Mouse (Mus musculus): ENCODE data around the gene Samd11.

Samd11 gene

DNA sequence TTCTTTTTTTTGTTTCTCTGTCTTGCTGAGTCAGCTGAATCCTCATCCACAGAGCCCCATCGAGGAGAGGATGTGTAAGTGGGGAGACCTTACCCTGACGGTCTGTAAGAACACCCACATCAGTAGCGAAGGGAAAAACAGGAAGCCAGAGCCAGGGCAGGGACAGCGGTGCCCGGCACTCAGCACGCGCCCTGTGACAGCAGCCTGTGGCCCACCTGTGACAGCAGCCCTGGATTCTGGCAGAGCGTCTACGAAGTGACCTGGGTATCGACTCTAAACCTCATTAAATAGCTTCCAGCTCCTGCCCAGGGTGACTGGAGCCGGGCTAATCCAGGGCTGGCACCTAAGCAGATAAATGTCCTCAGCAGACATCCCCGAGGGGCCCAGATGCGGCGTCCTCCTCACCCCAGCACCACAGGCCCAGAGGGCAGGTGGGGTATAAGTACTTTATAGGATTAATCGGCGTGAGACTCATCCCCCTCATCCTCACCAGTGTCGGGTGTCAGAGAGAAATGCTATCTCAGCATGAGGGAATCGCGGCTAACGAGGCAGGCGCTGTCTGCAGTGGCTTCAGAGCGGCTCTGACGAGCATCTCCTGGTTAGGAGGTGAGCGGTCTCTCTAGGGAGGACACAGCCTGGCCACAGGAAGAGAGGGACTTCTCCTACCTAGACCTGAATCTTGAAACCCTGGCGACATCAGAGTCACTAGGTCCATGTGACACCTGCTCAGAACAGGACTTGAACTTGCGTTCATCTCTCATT, at the start of gene Samd11:
Gene Samd11, minus strand, starts transcription at position 580 of the 762 bp plus-strand sequence.
- in situ Hi-C loops (cut with MboI; ENCODE audit: low pct_unique_long_range_greater_than_20kb in 1 of 2, low sequenced_read_pairs in 2 of 2, unreplicated experiment in 1 of 2): no loop called here

DNA sequence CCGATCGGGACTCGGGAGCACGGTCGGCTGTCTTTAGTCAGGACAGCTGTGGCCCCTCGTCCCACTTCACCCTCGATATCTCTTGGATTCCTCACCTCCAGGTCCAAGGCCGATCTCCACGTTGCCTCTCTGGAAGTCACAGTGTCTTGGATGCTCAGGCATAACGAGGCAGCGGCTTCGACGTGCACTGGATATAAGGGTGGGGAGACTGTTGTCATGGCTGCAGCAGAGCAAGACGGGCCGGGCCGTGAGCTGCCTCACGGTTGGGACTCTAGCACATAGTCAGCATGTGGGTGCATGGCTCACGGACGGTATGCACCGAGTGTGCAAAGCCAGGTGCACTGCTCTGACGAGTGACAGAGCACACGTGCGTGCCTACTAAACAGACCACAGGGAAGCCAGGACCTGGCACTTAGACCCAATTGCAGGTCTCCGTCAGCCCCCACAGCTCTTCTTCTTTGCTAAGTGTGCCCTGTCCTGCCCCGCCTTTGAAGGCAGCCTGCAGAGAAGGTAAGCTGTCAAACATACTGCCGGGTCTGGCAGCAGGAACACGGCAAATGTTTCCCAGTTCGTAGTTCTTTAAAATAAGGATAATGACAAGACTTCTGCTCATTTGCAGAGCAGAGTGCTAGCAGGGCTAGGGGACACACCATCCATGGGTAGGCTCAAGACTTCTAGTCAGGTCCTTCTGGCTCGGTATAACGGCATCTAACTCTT, 938 bp downstream of the Samd11 start:
- in situ Hi-C loops (cut with MboI; ENCODE audit: low pct_unique_long_range_greater_than_20kb in 1 of 2, low sequenced_read_pairs in 2 of 2, unreplicated experiment in 1 of 2): no loop called here

DNA sequence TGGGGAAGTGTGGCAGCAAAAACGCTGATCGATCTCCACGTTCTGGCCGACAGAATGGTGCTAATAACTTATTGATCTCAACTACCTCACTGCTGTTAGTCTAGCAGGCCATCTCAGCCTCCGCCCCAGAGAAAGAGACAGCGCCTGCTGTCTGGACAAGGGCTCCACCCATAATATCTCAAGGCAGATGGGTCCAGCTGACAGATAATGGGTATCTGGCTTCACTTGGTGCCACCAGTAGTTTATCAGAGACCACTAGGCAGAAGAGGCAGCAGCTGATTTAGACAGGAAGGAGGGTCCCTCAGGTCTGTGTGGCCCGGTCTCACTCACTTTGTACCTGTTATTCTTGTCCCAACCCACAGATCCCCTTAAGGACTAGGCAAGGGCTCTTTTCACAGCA, 2.4 kb downstream of the Samd11 start:
- in situ Hi-C loops (cut with MboI; ENCODE audit: low pct_unique_long_range_greater_than_20kb in 1 of 2, low sequenced_read_pairs in 2 of 2, unreplicated experiment in 1 of 2): no loop called here

DNA sequence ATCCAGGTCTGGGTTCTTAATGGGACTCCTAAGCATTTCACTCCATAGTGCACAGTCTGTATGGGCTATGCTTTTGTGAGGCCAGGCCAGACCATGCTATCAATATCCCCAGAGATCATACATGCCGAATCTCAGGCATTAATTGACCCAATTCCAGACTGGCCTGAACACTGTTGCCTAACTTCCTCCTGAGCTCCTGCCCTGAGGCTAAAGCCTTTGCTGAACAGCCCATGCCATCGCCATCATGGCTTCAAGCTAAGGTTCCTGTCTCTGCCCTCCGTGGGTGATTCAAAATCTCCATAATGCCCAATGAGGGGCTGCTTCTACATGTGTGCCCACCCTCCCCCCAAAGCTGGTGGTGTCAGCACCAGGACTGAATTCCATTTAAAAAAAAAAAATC, 2.8 kb downstream of the Samd11 start:
- in situ Hi-C loops (cut with MboI; ENCODE audit: low pct_unique_long_range_greater_than_20kb in 1 of 2, low sequenced_read_pairs in 2 of 2, unreplicated experiment in 1 of 2): no loop called here

DNA sequence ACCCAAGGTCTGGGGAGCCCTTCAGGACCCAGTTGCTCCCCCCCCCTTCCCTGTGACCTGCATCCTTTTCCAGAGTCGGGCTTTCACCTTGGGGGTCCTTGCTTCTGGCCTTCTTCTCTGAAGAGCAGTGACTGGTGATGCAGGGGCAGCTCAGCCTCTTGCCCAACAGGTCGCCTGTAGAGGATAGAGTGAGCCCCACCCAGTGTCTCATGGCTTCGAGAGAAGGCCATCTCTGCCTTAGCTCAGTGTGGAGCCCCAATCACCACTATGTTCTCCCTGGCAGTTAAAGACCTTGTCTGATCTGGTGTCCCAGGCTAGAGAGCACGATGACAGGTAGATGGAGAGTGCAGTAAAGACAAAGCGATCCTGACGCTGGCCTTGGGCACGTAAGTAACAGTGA, 3.3 kb downstream of the Samd11 start:
- in situ Hi-C loops (cut with MboI; ENCODE audit: low pct_unique_long_range_greater_than_20kb in 1 of 2, low sequenced_read_pairs in 2 of 2, unreplicated experiment in 1 of 2): no loop called here

DNA sequence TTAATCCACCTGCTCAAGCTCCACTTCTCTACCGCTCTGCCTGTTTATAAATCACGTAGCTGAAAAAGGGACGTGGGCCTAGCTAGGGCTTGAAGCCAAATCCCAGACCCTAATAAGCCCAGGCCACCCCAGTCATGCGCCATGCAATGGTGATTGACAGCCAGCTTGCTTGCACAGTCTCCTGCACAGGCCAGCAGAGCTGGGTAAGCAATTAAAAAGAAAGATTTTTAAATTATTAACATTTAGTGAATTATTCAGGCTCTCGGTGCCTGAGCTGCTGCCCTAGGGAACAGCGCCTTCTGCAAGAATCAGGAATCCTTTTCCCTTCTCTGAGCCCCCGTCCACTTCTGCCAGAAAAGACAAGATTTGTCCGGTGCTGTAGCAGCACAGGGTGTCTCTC, 4.4 kb downstream of the Samd11 start:
- in situ Hi-C loops (cut with MboI; ENCODE audit: low pct_unique_long_range_greater_than_20kb in 1 of 2, low sequenced_read_pairs in 2 of 2, unreplicated experiment in 1 of 2): no loop called here

DNA sequence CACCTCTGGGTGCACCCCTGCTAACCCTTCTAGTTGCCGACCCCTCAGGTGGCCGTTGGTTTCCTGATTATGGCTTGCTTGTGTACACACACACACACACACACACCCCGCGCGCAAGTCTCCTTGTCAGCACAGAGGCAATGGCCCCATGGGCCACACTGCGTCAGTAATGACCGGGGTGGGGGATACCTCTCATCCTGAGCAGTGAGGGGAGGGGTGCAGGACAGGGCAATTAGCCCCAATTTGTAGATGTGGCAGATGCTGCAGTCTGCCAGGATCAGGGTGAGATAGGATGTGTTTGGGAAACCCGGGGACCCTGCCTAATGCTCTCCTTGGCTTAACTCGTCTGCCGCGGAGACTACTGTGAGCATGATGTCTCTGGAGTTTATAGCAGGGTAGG, 5.9 kb downstream of the Samd11 start:
- in situ Hi-C loops (cut with MboI; ENCODE audit: low pct_unique_long_range_greater_than_20kb in 1 of 2, low sequenced_read_pairs in 2 of 2, unreplicated experiment in 1 of 2): no loop called here

DNA sequence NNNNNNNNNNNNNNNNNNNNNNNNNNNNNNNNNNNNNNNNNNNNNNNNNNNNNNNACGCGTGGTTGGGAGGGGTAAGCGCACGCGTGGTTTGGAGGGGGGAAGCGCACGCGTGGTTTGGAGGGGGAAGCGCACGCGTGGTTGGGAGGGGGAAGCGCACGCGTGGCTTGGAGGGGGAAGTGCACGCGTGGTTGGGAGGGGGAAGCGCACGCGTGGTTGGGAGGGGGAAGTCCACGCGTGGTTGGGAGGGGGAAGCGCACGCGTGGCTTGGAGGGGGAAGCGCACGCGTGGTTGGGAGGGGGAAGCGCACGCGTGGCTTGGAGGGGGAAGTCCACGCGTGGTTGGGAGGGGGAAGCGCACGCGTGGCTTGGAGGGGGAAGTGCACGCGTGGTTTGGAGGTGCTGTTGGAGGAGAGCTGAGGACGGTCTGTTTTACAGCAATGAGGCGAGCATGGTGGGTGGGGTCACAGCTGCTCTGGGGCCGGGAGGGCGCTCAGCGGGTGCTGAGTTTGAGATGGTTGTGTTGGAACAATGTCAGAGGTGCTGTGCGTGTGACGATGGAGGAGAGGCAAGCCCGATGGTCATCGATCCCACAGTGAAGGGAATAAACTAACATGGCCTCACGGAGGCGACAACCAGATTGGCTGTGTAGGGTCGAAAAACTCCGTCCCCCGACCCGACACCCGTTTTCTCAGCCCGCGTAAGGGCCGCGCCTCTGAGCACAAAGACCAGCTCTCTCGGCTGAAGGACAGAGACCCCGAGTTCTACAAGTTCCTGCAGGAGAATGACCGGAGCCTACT, 18.6 kb downstream of the Samd11 start:
- in situ Hi-C loops (cut with MboI; ENCODE audit: low pct_unique_long_range_greater_than_20kb in 1 of 2, low sequenced_read_pairs in 2 of 2, unreplicated experiment in 1 of 2): no loop called here

DNA sequence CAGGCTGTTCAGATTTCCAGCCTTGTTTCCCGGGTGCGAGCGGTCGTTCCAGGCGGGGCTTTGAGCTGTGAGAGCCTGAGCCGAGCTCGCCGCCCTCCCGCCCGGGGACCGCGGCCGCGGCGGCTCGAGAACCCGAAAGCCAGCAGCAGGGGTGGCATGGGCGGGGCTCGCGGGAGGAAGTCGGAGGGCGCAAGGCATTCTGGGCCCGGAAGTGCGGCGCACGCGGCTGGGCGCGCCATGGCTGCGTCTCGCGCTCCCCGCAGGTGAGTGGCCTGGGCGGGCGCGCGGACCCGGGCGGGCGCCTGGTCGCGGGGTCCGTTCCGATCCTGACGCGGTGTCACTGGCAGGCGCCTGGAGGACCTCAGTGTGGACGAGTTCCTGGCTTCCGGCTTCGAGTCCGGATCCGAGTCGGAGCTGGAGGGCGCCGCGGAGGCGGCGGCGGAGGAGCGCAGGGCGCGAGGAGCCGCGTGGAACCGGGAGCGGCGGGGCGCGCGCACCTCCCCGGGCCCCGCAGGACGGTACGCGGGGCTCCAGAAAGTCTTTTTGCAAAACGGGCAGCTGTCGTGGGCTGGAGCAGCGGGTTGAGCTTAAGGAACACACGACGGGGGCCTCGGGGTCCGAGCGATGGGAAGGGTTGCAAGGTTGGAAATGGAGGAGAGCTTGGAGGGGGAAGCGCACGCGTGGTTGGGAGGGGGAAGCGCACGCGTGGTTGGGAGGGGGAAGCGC, 19.5 kb downstream of the Samd11 start, which contains the start of gene Noc2l:
Gene Noc2l, plus strand, starts transcription at position 203 of the 726 bp plus-strand sequence.
- in situ Hi-C loops (cut with MboI; ENCODE audit: low pct_unique_long_range_greater_than_20kb in 1 of 2, low sequenced_read_pairs in 2 of 2, unreplicated experiment in 1 of 2): no loop called here

DNA sequence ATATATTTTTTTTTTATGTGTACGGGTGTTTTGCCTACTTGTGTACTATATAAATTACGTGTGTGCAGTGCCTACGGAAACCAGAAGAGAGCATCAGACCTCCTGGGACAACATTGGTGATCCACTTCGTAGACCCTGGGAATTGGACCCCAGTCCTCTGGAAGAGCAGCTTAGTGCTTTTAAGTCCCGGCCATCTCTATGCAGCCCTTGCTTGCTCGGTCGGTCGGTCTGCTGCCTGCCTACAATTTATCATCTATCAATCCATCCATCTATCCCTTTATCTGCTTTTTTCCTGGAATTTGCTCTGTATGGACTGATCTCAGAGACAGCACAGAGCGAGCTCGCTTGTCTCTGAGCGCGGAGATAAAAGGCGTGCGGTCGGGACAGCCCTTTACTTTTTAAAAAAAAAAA, 20.1 kb downstream of the Samd11 start:
- in situ Hi-C loops (cut with MboI; ENCODE audit: low pct_unique_long_range_greater_than_20kb in 1 of 2, low sequenced_read_pairs in 2 of 2, unreplicated experiment in 1 of 2): no loop called here

DNA sequence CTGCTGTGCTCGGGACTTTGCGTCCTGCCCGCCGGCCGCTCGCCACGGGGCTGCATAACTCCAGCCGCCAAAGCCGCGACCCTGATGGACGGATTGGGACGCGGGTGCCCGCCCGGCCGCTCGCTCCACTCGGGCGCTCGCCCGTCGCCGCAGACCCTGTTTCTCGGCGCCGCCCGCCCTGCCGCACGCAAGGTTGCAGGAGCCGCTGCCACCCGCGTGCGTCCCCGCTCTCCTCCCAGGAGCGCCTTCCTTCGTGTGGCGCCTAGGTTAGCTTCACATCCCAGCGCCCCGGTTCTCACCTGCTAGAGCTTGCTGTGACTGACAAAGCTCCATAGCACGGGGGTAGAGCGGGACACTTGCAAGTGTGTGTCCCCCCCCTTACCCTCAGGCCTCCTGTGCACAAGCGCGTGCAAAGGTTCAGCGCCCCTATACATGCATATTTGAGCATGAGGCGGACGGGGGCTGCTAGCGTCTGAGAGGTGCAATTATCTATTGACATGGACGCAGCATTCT, 20.7 kb downstream of the Samd11 start, which contains the start of gene Plekhn1:
Gene Plekhn1, minus strand, starts transcription at position 157 of the 513 bp plus-strand sequence.
- in situ Hi-C loops (cut with MboI; ENCODE audit: low pct_unique_long_range_greater_than_20kb in 1 of 2, low sequenced_read_pairs in 2 of 2, unreplicated experiment in 1 of 2): no loop called here

DNA sequence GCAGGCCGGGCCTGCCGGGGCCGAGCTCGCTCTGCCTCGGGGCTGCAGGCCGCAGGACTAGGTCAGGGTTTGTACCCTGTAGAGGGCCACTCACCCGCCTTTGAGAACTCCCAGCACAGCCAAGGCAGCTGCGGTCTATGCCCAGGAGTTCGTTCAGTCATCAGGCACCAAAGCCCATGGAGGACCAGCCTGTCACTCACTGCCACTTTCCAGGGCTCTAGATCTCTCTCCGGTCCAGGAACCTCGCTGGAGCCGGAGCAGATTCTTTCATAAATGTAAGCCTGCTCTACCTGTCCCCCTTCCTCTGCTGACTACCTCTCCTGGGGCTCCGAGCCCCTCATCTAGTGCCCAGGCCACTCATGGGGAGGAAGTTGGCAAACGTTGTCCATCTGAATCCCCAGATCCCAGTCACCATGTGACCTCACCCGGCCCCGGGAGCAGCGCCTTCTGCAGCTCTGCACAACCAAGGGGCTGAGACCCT, 21.4 kb downstream of the Samd11 start:
- in situ Hi-C loops (cut with MboI; ENCODE audit: low pct_unique_long_range_greater_than_20kb in 1 of 2, low sequenced_read_pairs in 2 of 2, unreplicated experiment in 1 of 2): no loop called here

DNA sequence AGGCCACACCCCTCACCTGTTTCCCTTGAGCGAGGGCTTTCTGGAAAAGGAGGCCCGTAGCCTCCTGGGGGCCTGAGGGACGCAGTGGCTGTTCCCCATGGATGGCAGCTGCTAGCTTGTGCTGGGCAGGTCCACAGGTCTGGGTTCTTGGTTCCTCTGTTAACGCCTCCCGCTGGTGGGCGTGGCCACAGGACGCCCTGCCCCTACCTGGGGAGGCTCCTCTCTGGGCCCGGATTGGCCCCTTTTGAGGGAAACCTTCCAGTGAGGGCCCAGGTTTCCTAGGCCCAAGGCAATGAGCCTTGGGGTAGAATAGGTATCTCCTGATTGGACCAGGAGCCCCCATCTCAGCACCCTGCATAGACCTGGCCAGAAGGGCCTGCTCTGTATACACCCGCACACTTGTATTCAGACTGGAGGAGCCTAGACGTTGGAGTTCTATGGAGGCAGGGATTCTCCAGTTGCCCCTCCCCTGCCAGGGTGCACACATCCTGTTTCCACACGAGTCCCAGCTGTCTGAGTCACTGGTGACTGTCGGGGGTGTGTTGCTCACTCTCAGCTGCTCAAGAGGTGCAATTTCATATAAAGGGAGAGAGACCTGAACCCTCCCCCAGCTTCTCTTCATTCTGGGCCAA, 26.9 kb downstream of the Samd11 start:
- in situ Hi-C loops (cut with MboI; ENCODE audit: low pct_unique_long_range_greater_than_20kb in 1 of 2, low sequenced_read_pairs in 2 of 2, unreplicated experiment in 1 of 2): no loop called here

DNA sequence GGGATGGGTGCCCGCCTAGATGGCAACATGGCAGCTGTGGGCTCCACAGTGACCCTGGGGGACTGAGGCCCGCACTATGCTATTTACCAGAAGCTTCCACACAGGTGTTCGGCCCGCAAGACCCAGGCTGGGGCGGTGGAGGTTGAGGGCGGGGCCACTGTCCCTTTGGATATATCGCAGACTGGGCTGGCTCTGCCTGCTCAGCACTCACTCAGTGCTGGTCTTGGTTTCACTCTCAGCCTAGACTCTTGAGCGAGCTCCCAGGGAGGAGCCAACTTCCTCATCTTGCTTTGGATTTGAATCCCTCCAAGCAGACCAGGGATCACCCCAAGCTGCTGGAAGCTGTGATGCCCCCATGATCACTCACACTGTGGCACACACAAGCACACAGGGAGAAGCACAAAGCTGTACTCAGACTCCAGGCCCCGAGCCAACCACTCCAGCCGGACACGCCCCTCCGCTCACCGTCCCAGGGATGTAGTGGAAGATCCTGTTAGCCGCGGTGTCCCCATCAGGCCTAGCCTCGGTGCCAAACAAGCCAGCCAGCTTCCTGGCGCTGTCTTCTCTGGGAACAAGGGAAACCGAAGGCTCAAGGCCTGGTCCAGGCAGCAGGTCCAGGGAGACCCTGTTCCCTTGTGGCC, 27.6 kb downstream of the Samd11 start:
- in situ Hi-C loops (cut with MboI; ENCODE audit: low pct_unique_long_range_greater_than_20kb in 1 of 2, low sequenced_read_pairs in 2 of 2, unreplicated experiment in 1 of 2): no loop called here

DNA sequence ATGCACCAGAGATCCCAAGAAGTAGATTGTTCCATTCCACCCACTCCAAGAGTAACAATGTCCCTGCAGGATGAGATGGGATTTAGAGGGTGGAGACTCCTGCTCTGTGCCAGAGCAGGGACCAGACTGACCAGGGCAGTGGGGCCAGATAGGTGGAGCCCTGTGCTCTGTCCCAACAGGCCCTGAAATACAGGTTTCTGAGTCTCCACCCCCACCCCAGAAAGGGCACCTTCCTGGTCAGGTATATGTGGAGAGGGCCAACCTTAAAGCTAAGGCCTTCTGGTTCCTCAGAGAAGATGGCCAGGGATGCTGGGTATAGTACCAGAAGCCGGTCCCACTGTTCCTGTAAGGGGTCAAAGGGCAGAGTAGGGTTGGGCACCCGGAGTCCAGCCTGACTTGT, 31.2 kb downstream of the Samd11 start:
- in situ Hi-C loops (cut with MboI; ENCODE audit: low pct_unique_long_range_greater_than_20kb in 1 of 2, low sequenced_read_pairs in 2 of 2, unreplicated experiment in 1 of 2): loop anchor here in 1 of 2 experiments (5.0 kb wide), 1 partner anchor 97 kb away; no protein-coding TSS in a partner anchor

DNA sequence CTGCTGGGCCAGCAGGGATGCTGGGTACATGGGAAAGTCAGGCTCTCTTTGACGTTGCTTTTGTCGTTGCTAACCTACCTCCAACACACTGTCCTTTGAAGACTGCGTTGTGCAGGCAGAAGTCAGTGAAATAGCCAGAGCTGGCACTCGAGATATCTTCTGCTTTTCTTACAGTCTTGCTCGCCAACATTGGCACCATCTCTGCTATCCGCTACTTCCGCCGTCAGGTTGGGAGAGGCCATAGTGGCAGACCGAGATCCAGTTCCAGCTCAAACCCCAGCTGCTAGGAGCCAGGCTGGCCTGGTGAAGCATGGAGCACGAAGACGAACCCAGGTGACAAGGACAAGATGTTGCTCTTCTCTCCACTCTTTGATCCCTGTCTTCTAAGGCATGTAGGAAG, 35.5 kb downstream of the Samd11 start:
- in situ Hi-C loops (cut with MboI; ENCODE audit: low pct_unique_long_range_greater_than_20kb in 1 of 2, low sequenced_read_pairs in 2 of 2, unreplicated experiment in 1 of 2): loop anchor here in 1 of 2 experiments (5.0 kb wide), 1 partner anchor 93 kb away; no protein-coding TSS in a partner anchor

DNA sequence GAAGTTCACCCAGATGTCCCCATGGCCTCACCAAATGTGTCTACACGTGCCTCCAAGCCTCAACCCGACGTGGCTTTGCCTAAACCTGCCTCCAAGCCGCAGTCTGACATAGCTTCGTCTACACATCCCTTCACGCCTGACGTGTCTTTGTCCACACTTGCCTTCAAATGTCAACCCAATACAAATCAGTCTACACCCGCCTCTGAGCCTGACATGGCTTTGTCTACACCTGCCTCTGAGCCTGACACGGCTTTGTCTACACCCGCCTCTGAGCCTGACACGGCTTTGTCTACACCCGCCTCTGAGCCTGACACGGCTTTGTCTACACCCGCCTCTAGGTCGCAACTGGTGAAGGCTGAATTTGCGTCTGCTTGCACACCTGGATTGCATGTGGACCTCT, 37.6 kb downstream of the Samd11 start:
- in situ Hi-C loops (cut with MboI; ENCODE audit: low pct_unique_long_range_greater_than_20kb in 1 of 2, low sequenced_read_pairs in 2 of 2, unreplicated experiment in 1 of 2): no loop called here

Measured in mouse embryonic stem cell (cell line).